In the genomic region with DNA sequence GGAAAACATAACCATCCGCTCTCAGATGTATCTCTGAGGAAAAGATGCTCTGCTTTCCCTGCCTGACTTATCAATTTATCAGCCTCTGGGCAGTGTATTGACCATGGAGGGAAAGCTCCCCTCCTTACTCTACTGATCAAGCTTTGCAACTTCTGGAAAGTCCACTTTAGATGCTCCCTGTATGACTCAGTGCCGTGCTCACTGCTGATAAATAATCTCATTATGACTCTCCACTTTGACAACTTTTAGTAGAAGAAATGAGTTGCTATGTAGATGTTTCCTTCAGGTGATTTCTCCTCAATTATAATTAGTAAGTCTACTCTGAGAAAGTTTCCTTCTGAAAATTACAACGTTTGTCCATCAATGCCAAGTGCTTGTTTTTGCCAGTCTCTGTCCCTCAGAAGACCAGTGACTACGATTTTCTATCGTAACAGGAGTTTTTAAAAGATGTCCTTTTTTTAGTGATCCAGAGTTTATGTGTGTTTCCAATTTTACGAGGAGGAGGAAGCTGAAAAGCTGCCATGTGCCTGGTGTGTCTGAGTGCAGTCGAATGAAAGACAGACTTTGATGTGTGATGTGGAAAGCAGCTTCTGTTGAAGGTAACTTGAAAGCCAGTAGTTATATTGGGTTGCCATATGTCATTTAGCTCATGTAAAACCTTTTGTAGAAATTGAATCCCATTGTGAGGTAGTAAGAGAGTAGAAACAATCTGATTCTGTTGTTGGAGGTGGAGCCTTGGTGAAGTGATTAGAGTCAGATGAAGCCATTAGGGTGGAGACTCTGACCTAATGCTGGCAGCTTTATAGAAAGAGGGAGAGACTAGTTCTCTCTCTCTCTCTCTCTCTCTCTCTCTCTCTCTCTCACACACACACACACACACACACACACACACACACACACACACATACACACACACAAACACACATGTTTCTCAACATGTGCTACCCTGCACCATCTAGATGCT, we compare ENCODE assay signal across 22 mouse cellular contexts. TPM values are rescaled to one million over a fixed set of nuclear protein-coding genes. Genes with fewer than 3 reads are reported as not detected.
DNase-seq lines count a peak whose midpoint lies in the region; ATAC-seq and TF ChIP-seq lines count a peak whose summit lies in the region.
"Had no signal": no experiment of that assay in that cellular context is flagged by ENCODE, and none has a peak within 500 bp of the region (broad histone marks: within the 10 kb centered on the region; RNA-seq: fewer than 3 reads in every experiment).

No protein-coding gene starts in this region.

- DNase-seq in CD4-positive helper T cell, adult 2 months (ENCODE audit: low read depth, low spot score) = peak; percentile 33
- peak; percentile 87 for DNase-seq in CH12.LX (ENCODE audit: extremely low read depth)
- DNase-seq in induced T-regulatory cell, adult 2 months (ENCODE audit: low read depth) = peak; percentile 51
- DNase-seq in midbrain, embryonic 11.5 days (ENCODE audit: low spot score, missing footprints) = no peak
- no peak for DNase-seq in spleen, postnatal 14 days (ENCODE audit: low spot score in 2 of 2)
- DNase-seq in left cerebral cortex, postnatal 14 days (ENCODE audit: low spot score in 2 of 2) = no peak
- DNase-seq: adrenal gland, postnatal 10 days; adrenal gland, postnatal 36 days; cerebellum, adult 11-12 months; cerebellum, adult 8-10 months; cerebellum, postnatal 14 days; gastrocnemius, adult 2 months; gastrocnemius, postnatal 14 days; heart, adult 11 months; kidney, adult 18-20 months had no signal

- H3K27ac ChIP-seq in CH12.LX (ENCODE audit: insufficient read depth, low read depth) = peak overlapping the region; percentile 99
- H3K27ac ChIP-seq in midbrain, embryonic 11.5 days (ENCODE audit: low read depth, low read length) = no peak overlapping the region
- H3K27ac ChIP-seq: forebrain, embryonic 10.5 days; forebrain, embryonic 13.5 days; gastrocnemius, adult 2 months; hindbrain, embryonic 12.5 days; hindbrain, embryonic 15.5 days had no signal

- intact Hi-C loops in left cerebral cortex, postnatal 14 days (cut with DNase I) = no loop called here

- dilution Hi-C loops in CH12.LX (cut with MboI; ENCODE audit: extremely low pct_ligation_motif_present, extremely low pct_unique_long_range_greater_than_20kb, low sequenced_read_pairs) = no loop called here

- no peaks in the 10 kb centered on the region for H3K9me3 ChIP-seq in CH12.LX (replicated peaks; ENCODE audit: low read length)
- H3K9me3 ChIP-seq in midbrain, embryonic 11.5 days (ENCODE audit: control insufficient read depth, low read length) = no peaks in the 10 kb centered on the region
- H3K9me3 ChIP-seq: forebrain, embryonic 10.5 days; forebrain, embryonic 13.5 days; hindbrain, embryonic 12.5 days; hindbrain, embryonic 15.5 days had no signal

- peak; percentile 11 for TF ChIP-seq RAD21 in CH12.LX (IDR thresholded peaks at IDR 0.05; ENCODE audit: low read depth, low read length)

- no peaks in the 10 kb centered on the region for H3K27me3 ChIP-seq in CH12.LX (replicated peaks)
- no peaks in the 10 kb centered on the region for H3K27me3 ChIP-seq in midbrain, embryonic 11.5 days (ENCODE audit: control insufficient read depth, insufficient read depth, low read length)
- H3K27me3 ChIP-seq: forebrain, embryonic 13.5 days; hindbrain, embryonic 12.5 days; hindbrain, embryonic 15.5 days had no signal

- no peak for TF ChIP-seq CTCF in CH12.LX (conservative IDR thresholded peaks at IDR 0.05 in 1 of 2, IDR thresholded peaks at IDR 0.05 in 1 of 2; ENCODE audit: low read depth in 2 of 2, low read length in 2 of 2)

- H3K4me2 ChIP-seq in CH12.LX (ENCODE audit: insufficient read depth, low read depth, poor library complexity, severe bottlenecking) = peak overlapping the region; percentile 98
- no peak overlapping the region for H3K4me2 ChIP-seq in midbrain, embryonic 11.5 days
- H3K4me2 ChIP-seq: forebrain, embryonic 13.5 days; heart, embryonic 11.5 days; hindbrain, embryonic 12.5 days; hindbrain, embryonic 15.5 days had no signal

- peaks cover 0 to 2% of the 10 kb centered on the region in 2 experiments for H3K36me3 ChIP-seq in CH12.LX (replicated peaks in 1 of 2; ENCODE audit: control insufficient read depth in 1 of 2, insufficient read depth in 1 of 2, low read length in 1 of 2)
- H3K36me3 ChIP-seq in midbrain, embryonic 11.5 days (ENCODE audit: control insufficient read depth, insufficient read depth, low read length) = no peaks in the 10 kb centered on the region
- H3K36me3 ChIP-seq: forebrain, embryonic 10.5 days; hindbrain, embryonic 12.5 days; hindbrain, embryonic 15.5 days had no signal

- peaks cover 6 to 36% of the 10 kb centered on the region in 2 experiments; a peak in 3 of 4 replicates for H3K4me1 ChIP-seq in CH12.LX (ENCODE audit: control insufficient read depth in 1 of 2, insufficient read depth in 2 of 2)
- no peaks in the 10 kb centered on the region for H3K4me1 ChIP-seq in midbrain, embryonic 11.5 days (ENCODE audit: control insufficient read depth, insufficient read depth, low read length)
- H3K4me1 ChIP-seq: forebrain, embryonic 10.5 days; forebrain, embryonic 13.5 days; hindbrain, embryonic 12.5 days; hindbrain, embryonic 15.5 days had no signal

- H3K4me3 ChIP-seq in CH12.LX (replicated peaks in 1 of 3; ENCODE audit: low read depth in 2 of 3, low read length in 2 of 3, poor library complexity in 1 of 3) = peak overlapping the region; percentile 62 to 80 (median 62)
- H3K4me3 ChIP-seq in midbrain, embryonic 11.5 days (ENCODE audit: low read depth, low read length) = no peak overlapping the region
- H3K4me3 ChIP-seq: forebrain, embryonic 10.5 days; forebrain, embryonic 13.5 days; gastrocnemius, adult 2 months; hindbrain, embryonic 12.5 days; hindbrain, embryonic 15.5 days had no signal

- 79% methylated on average over 7 of the region's 7 CpGs for WGBS in midbrain, embryonic 11.5 days

- TF ChIP-seq POLR2A in CH12.LX (IDR thresholded peaks at IDR 0.05; ENCODE audit: low read depth, low read length) = peak; percentile 43; the same call in 1 of the 2 replicates

- in situ Hi-C loops in CH12.LX (cut with MboI; ENCODE audit: low pct_ligation_motif_present, low pct_unique_long_range_greater_than_20kb, low sequenced_read_pairs) = loop anchor here (10.0 kb wide), 1 partner anchor 89 kb away; no protein-coding TSS in a partner anchor

- H3K9ac ChIP-seq in CH12.LX (ENCODE audit: insufficient read depth, low read depth) = peak overlapping the region; percentile 98
- H3K9ac ChIP-seq in midbrain, embryonic 11.5 days (ENCODE audit: low read length) = no peak overlapping the region
- H3K9ac ChIP-seq: forebrain, embryonic 13.5 days; hindbrain, embryonic 12.5 days; hindbrain, embryonic 15.5 days had no signal

- ATAC-seq in midbrain, embryonic 11.5 days (ENCODE audit: low FRiP score) = no peak
- ATAC-seq: forebrain, embryonic 13.5 days; forebrain, embryonic 16.5 days; intestine, embryonic 16.5 days had no signal

- H3K79me2 ChIP-seq in CH12.LX (replicated peaks; ENCODE audit: control insufficient read depth, extremely low read depth, insufficient read depth, poor library complexity, severe bottlenecking) = peaks cover 16% of the 10 kb centered on the region

- peak; percentile 100 for TF ChIP-seq EP300 in CH12.LX (IDR thresholded peaks at IDR 0.05; ENCODE audit: low read length)

TF ChIP-seq in CH12.LX, 34 proteins besides CTCF, POLR2A, EP300 and RAD21 (continues in another document):
- no peak for TF ChIP-seq ZNF384 (IDR thresholded peaks at IDR 0.05; ENCODE audit: low read depth, low read length)
- TF ChIP-seq KAT2A (IDR thresholded peaks at IDR 0.05; ENCODE audit: insufficient replicate concordance, low read length) = 0 out of 2 replicates have a peak, but pooled peaks have one; percentile 44
- 0 out of 2 replicates have a peak, but pooled peaks have one; percentile 58 for TF ChIP-seq ZMIZ1 (IDR thresholded peaks at IDR 0.05; ENCODE audit: low read depth, low read length)
- no peak for TF ChIP-seq USF2 (conservative IDR thresholded peaks at IDR 0.05; ENCODE audit: low read depth, low read length)
- TF ChIP-seq POLR2AphosphoS2 (IDR thresholded peaks at IDR 0.05; ENCODE audit: low read depth, low read length) = no peak
- TF ChIP-seq NRF1 (IDR thresholded peaks at IDR 0.05; ENCODE audit: low read depth, low read length) = 0 out of 2 replicates have a peak, but pooled peaks have one; percentile 4
- no peak for TF ChIP-seq UBTF (IDR thresholded peaks at IDR 0.05; ENCODE audit: low read depth, low read length)
- TF ChIP-seq TCF12 (IDR thresholded peaks at IDR 0.05; ENCODE audit: low read depth, low read length) = peak; percentile 97
- peak; percentile 57; the same call in 1 of the 2 replicates for TF ChIP-seq NELFE (IDR thresholded peaks at IDR 0.05; ENCODE audit: low read depth, low read length)
- TF ChIP-seq ZC3H11A (IDR thresholded peaks at IDR 0.05; ENCODE audit: low read depth, low read length) = no peak
- TF ChIP-seq JUN (IDR thresholded peaks at IDR 0.05; ENCODE audit: insufficient read depth, low read depth, low read length) = peak; percentile 99
- TF ChIP-seq MEF2A (IDR thresholded peaks at IDR 0.05; ENCODE audit: borderline replicate concordance, low read depth, low read length) = peak; percentile 98
- peak; percentile 98 for TF ChIP-seq ETS1 (conservative IDR thresholded peaks at IDR 0.05; ENCODE audit: low read depth, low read length)
- TF ChIP-seq CHD1 (IDR thresholded peaks at IDR 0.05; ENCODE audit: low read depth, low read length) = peak; percentile 29
- TF ChIP-seq USF1 (IDR thresholded peaks at IDR 0.05; ENCODE audit: low read depth, low read length) = no peak
- TF ChIP-seq SMC3 (IDR thresholded peaks at IDR 0.05; ENCODE audit: low read depth, low read length) = no peak
- TF ChIP-seq E2F4 (IDR thresholded peaks at IDR 0.05; ENCODE audit: insufficient replicate concordance, low read depth, low read length) = no peak
- TF ChIP-seq CHD2 (IDR thresholded peaks at IDR 0.05; ENCODE audit: low read length) = peak; percentile 91
- peak; percentile 72; the same call in 1 of the 2 replicates for TF ChIP-seq MAZ (IDR thresholded peaks at IDR 0.05; ENCODE audit: low read depth, low read length)
- TF ChIP-seq ZKSCAN1 (IDR thresholded peaks at IDR 0.05; ENCODE audit: borderline replicate concordance, low read depth, low read length) = no peak
- TF ChIP-seq IRF4 (IDR thresholded peaks at IDR 0.05; ENCODE audit: low read depth, low read length) = peak; percentile 100
- TF ChIP-seq SIN3A (IDR thresholded peaks at IDR 0.05; ENCODE audit: low read length) = peak; percentile 89
- TF ChIP-seq RCOR1 (conservative IDR thresholded peaks at IDR 0.05; ENCODE audit: low read depth, low read length) = peak; percentile 99
- TF ChIP-seq BHLHE40 (IDR thresholded peaks at IDR 0.05; ENCODE audit: low read depth, low read length) = peak; percentile 92

RNA-seq across cellular contexts. Expression of gene Ercc6l2, which starts 21.4 kb away (rescaled TPM):
- total RNA-seq in CH12.LX (2012; rRNA removed) (44.3 and 45.5 TPM in 2 replicates), CH12.LX (2014; rRNA removed) (97.0 and 109 TPM in 2 replicates)
- polyA plus RNA-seq in CH12.LX (2012; ENCODE audit: insufficient read length, low read depth) = 62.5 and 63.1 TPM in 2 replicates
- 23.6 and 26.8 TPM in 2 replicates for polyA plus RNA-seq in midbrain, embryonic 11.5 days (2014; fragmentation: Nextera tagmentation; extraction: Ambion mirVana)
- 10 to 100 TPM; 15.2 to 15.5 TPM for total RNA-seq in left cerebral cortex, postnatal 14 days (2021)

Comparison
In these comparisons a context has a peak if more than half of its experiments do, and no peak if none do; other contexts are left out.
1. DNase-seq: peak in CD4-positive helper T cell, adult 2 months (single experiment), CH12.LX (single experiment) and induced T-regulatory cell, adult 2 months (single experiment); none in midbrain, embryonic 11.5 days (single experiment), spleen, postnatal 14 days (0 of 2) and left cerebral cortex, postnatal 14 days (0 of 2).